Mouse (Mus musculus): ENCODE measurements around the gene Bcas3. TPM values are rescaled to one million over a fixed set of nuclear protein-coding genes. Genes with fewer than 3 reads are reported as not detected.
"Not testable (repeated sequence)": the region's sequence is repeated elsewhere in the genome, so short reads cannot be mapped to it uniquely, and the experiment has no call there.

Bcas3 gene
- polyA plus RNA-seq, 1 experiment from 2014 or later, result 32.5 TPM

GRCm38 (mm10) chr11:85707496-85707895, 354.5 kb downstream of the Bcas3 start:
- Histone ChIP-seq H3K9ac (no peak overlapping the region), H3K4me2 (no peak overlapping the region), H3K4me1 (peaks cover 12% of the 10 kb centered on the region), H3K4me3 (no peak overlapping the region), H3K9me3 (no peaks in the 10 kb centered on the region), H3K27me3 (no peaks in the 10 kb centered on the region), H3K27ac (no peak overlapping the region), H3K36me3 (no peaks in the 10 kb centered on the region)
- WGBS, result 78% methylated on average over 1 of the region's 1 CpGs
- ATAC-seq (ENCODE audit: borderline replicate concordance, extremely low read depth, low FRiP score, low TSS enrichment), result no peak

DNA sequence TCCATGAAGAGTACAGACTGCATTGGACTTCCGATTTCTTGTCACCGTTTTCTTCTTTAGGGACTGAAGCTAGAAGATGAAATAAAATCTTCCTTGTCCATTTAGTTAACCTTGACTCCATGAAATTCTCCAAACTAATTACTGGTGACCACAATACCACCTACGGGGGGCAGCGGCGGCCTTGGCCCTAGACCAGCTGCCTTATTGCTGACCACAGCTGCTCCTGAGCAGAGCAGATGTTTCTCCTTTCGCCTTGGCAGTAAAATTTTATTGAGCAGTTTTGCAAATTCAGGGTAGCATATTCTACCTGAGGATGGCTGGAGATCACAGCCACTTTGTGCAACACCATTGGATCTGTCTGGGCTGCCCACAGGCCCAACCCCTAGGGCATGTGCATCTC, 356.2 kb downstream of the Bcas3 start:
- Histone ChIP-seq H3K4me2 (no peak overlapping the region), H3K4me1 (peaks cover 25% of the 10 kb centered on the region), H3K36me3 (no peaks in the 10 kb centered on the region), H3K4me3 (no peak overlapping the region), H3K9me3 (no peaks in the 10 kb centered on the region), H3K9ac (no peak overlapping the region), H3K27ac (peak overlapping the region; percentile 49), H3K27me3 (no peaks in the 10 kb centered on the region)
- ATAC-seq (ENCODE audit: borderline replicate concordance, extremely low read depth, low FRiP score, low TSS enrichment), result no peak
- whole genome bisulfite sequencing, result 77% methylated on average over 6 of the region's 6 CpGs

- H3K9me3 ChIP-seq, result no peaks in the 10 kb centered on the region
- H3K9ac ChIP-seq, result no peak overlapping the region
- ATAC-seq (ENCODE audit: borderline replicate concordance, extremely low read depth, low FRiP score, low TSS enrichment), result no peak
- H3K4me1 ChIP-seq, result peaks cover 35% of the 10 kb centered on the region
- WGBS, result 64% methylated on average over 7 of the region's 7 CpGs
- no peak overlapping the region for H3K4me2 ChIP-seq
- H3K27me3 ChIP-seq, result no peaks in the 10 kb centered on the region
- peak overlapping the region; percentile 49 for H3K27ac ChIP-seq
- no peaks in the 10 kb centered on the region for H3K36me3 ChIP-seq
- no peak overlapping the region for H3K4me3 ChIP-seq
These were observed 357.2 kb downstream of the Bcas3 start for GRCm38 (mm10) chr11:85710155-85710554.

DNA sequence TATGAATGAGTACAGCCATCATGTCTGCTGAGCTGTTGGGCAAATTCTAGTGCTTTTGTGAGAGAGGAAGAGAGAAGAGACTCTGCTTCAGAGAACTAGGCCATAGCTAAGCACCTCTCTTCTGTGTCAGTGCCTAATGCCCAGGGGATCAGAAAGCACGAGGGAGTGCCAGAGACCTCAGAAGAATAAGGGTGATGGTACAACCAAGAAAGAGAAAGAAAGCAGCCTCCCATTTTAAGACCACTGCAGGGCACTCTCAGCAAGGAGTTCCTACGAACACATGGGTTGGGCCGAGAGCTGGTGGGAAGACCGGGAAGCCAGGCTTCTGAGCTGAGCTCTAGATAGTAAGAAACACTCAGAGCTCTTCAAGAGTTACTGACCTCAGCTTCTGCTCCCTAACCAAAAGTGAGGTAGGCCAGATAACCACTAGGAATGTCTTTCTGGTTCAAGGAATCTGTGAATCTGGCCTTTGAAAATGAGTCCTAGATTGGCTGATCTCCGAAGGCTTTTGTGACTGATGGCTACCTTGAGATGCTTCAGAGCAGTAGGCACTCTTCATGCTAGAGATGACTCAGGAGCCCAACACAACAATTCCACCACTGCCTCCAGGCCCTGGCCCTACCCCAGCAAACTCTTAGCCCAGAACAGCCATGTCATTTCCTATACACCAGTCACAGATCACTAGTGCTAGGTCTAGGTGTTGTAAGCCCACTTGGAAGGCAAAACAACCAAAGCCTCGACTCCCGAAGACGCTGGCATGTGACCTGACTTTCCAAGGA, 359.2 kb downstream of the Bcas3 start:
- Histone ChIP-seq H3K9ac (no peak overlapping the region), H3K4me3 (no peak overlapping the region), H3K27ac (peak overlapping the region; percentile 96), H3K9me3 (no peaks in the 10 kb centered on the region), H3K4me1 (peaks cover 40% of the 10 kb centered on the region), H3K36me3 (no peaks in the 10 kb centered on the region), H3K27me3 (no peaks in the 10 kb centered on the region), H3K4me2 (no peak overlapping the region)
- 75% methylated on average over 8 of the region's 8 CpGs for WGBS
- no peak for ATAC-seq (ENCODE audit: borderline replicate concordance, extremely low read depth, low FRiP score, low TSS enrichment)

GRCm38 (mm10) chr11:85712860-85713813, 360.2 kb downstream of the Bcas3 start:
- Histone ChIP-seq H3K4me1 (peaks cover 41% of the 10 kb centered on the region), H3K36me3 (no peaks in the 10 kb centered on the region), H3K27me3 (no peaks in the 10 kb centered on the region), H3K4me3 (no peak overlapping the region), H3K9ac (no peak overlapping the region), H3K4me2 (peak overlapping the region; percentile 32), H3K9me3 (no peaks in the 10 kb centered on the region), H3K27ac (peak overlapping the region; percentile 96)
- 28% methylated on average over 19 of the region's 19 CpGs for WGBS
- ATAC-seq (ENCODE audit: borderline replicate concordance, extremely low read depth, low FRiP score, low TSS enrichment), result peak; percentile 97

DNA sequence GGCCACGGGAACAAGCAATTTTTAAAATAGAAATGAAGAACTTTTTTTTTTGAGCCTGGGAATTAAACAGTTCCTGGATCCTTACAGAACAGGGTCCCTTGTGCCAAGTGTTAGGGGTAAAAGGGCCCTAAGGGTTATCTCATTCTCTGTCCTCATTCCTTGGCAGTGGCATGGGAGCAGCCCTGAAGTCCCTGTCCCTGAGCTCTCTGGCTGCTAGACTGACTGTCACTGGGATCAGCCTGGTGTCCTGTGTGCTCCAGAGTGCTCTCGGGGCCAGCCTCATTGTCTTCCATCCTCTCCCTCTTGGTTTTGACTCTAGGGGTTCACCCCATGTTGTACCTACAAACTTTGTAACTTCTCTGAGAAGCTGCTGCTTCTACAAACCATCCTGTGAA, 360.8 kb downstream of the Bcas3 start:
- ATAC-seq (ENCODE audit: borderline replicate concordance, extremely low read depth, low FRiP score, low TSS enrichment), result peak; percentile 51; the same call in 1 of the 2 replicates
- no peaks in the 10 kb centered on the region for H3K9me3 ChIP-seq
- no peak overlapping the region for H3K4me3 ChIP-seq
- H3K9ac ChIP-seq, result 0 out of 2 replicates have a peak overlapping the region, but pooled peaks have one; percentile 2
- H3K4me2 ChIP-seq, result peak overlapping the region; percentile 32
- no peaks in the 10 kb centered on the region for H3K27me3 ChIP-seq
- 17% methylated on average over 2 of the region's 2 CpGs for WGBS
- H3K36me3 ChIP-seq, result no peaks in the 10 kb centered on the region
- H3K4me1 ChIP-seq, result peaks cover 47% of the 10 kb centered on the region
- peak overlapping the region; percentile 96 for H3K27ac ChIP-seq

GRCm38 (mm10) chr11:85714312-85714931, 361.5 kb downstream of the Bcas3 start:
- Histone ChIP-seq H3K4me2 (no peak overlapping the region), H3K9ac (no peak overlapping the region), H3K4me3 (no peak overlapping the region), H3K4me1 (peaks cover 49% of the 10 kb centered on the region), H3K36me3 (no peaks in the 10 kb centered on the region), H3K9me3 (no peaks in the 10 kb centered on the region), H3K27me3 (no peaks in the 10 kb centered on the region), H3K27ac (peak overlapping the region; percentile 96)
- WGBS, result 34% methylated on average over 7 of the region's 7 CpGs
- no peak for ATAC-seq (ENCODE audit: borderline replicate concordance, extremely low read depth, low FRiP score, low TSS enrichment)

GRCm38 (mm10) chr11:85716730-85717129, 363.8 kb downstream of the Bcas3 start:
- 0 out of 2 replicates have a peak overlapping the region, but pooled peaks have one; percentile 5 for H3K27ac ChIP-seq
- not testable (repeated sequence) for H3K4me2 ChIP-seq; ATAC-seq (ENCODE audit: borderline replicate concordance, extremely low read depth, low FRiP score, low TSS enrichment); H3K27me3 ChIP-seq; H3K9ac ChIP-seq; H3K9me3 ChIP-seq; H3K4me3 ChIP-seq; H3K36me3 ChIP-seq
- H3K4me1 ChIP-seq, result peaks cover 55% of the 10 kb centered on the region
- 75% methylated on average over 2 of the region's 2 CpGs for WGBS

DNA sequence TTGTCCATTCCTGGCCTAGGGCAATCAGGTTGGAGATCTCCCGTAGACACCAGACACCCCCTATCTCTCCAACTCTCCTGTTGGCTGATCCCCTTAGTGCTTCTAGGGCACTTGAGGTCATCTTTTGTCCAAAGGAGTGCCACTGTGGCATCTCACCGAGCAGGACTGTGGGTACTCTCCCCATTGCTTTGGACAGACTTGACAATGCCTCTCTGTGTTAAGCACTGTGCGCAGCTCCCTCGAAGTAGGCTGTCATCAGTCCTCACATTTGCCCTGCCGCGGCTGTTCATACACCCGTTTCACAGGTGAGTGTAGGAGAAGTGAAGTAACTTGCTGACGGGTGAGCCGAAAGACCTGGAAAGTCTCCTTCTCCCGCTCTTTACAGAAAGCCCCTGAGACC, 366.1 kb downstream of the Bcas3 start:
- Histone ChIP-seq H3K36me3 (no peaks in the 10 kb centered on the region), H3K4me3 (peak overlapping the region; percentile 2; the same call in 1 of the 2 replicates), H3K4me1 (peaks cover 40% of the 10 kb centered on the region), H3K9ac (peak overlapping the region; percentile 14; the same call in 1 of the 2 replicates), H3K27ac (peak overlapping the region; percentile 92), H3K9me3 (no peaks in the 10 kb centered on the region), H3K27me3 (no peaks in the 10 kb centered on the region), H3K4me2 (peak overlapping the region; percentile 39)
- no peak for ATAC-seq (ENCODE audit: borderline replicate concordance, extremely low read depth, low FRiP score, low TSS enrichment)
- 53% methylated on average over 10 of the region's 10 CpGs for WGBS

DNA sequence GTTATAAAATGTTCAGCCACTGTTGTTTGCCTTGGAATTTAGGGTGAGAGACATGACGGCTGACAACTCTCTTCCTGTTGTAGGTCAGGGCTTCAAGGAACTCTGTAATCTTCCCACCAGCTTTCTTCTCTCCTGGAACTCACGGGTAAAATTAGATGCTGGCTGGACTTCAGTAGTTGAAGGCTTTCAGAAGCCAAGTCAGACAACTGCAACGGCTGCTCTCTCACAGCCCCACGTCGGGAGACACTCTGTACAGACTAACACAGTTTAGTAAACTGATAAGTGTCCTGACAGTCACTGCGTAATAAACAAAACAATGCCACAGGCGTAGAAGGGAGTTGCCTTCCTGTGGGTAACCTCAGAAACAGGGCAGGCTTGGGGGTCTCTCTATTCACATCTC, 366.8 kb downstream of the Bcas3 start:
- H3K9ac ChIP-seq, result no peak overlapping the region
- peak overlapping the region; percentile 39; the same call in 1 of the 2 replicates for H3K4me2 ChIP-seq
- WGBS, result 27% methylated on average over 7 of the region's 7 CpGs
- no peaks in the 10 kb centered on the region for H3K9me3 ChIP-seq
- H3K4me1 ChIP-seq, result peaks cover 33% of the 10 kb centered on the region
- H3K27me3 ChIP-seq, result no peaks in the 10 kb centered on the region
- peak overlapping the region; percentile 92 for H3K27ac ChIP-seq
- no peaks in the 10 kb centered on the region for H3K36me3 ChIP-seq
- peak; percentile 91 for ATAC-seq (ENCODE audit: borderline replicate concordance, extremely low read depth, low FRiP score, low TSS enrichment)
- peak overlapping the region; percentile 2; the same call in 1 of the 2 replicates for H3K4me3 ChIP-seq

GRCm38 (mm10) chr11:85720269-85720773, 367.4 kb downstream of the Bcas3 start:
- Histone ChIP-seq H3K9me3 (no peaks in the 10 kb centered on the region), H3K27ac (peak overlapping the region; percentile 92), H3K9ac (no peak overlapping the region), H3K4me1 (peaks cover 27% of the 10 kb centered on the region), H3K4me3 (no peak overlapping the region), H3K4me2 (no peak overlapping the region), H3K36me3 (no peaks in the 10 kb centered on the region), H3K27me3 (no peaks in the 10 kb centered on the region)
- peak; percentile 46; the same call in 1 of the 2 replicates for ATAC-seq (ENCODE audit: borderline replicate concordance, extremely low read depth, low FRiP score, low TSS enrichment)
- WGBS, result 20% methylated on average over 6 of the region's 6 CpGs

Measured in lung, embryonic 15.5 days (tissue).